12 mouse cellular contexts compared by ENCODE assay signal in the genomic region with DNA sequence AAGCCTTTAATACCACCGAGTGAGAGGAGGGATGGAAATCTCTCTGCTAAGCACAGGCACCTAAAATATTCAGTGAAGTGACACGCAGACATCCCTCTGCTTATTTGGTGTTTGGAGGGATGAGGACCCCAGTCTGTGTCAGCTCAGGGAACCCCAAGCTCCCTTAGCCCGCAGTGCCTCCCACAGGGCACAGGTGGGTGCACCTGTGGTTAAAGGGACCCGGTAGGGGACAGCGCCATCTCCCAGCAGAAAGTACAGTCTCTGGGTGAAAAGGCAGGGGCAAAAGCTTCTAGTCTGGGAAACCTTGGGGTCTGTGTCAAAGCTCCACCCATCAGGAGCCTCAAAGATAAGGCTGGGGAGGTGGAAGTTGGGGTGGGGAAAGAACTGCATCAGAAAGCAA. TPM values are rescaled to one million over a fixed set of nuclear protein-coding genes. Genes with fewer than 3 reads are reported as not detected.
A peak's percentile ranks its signal among the peaks of the same experiment; 100 is the strongest.
DNase-seq lines count a peak whose midpoint lies in the region; ATAC-seq and TF ChIP-seq lines count a peak whose summit lies in the region.
"Had no signal": no experiment of that assay in that cellular context is flagged by ENCODE, and none has a peak within 500 bp of the region (broad histone marks: within the 10 kb centered on the region; RNA-seq: fewer than 3 reads in every experiment).

No protein-coding gene starts in this region.

- no peaks in the 10 kb centered on the region for H3K79me2 ChIP-seq in heart, adult 2 months (replicated peaks; ENCODE audit: control insufficient read depth, insufficient read depth, low read length)

- H3K27ac ChIP-seq in heart, embryonic 15.5 days = no peak overlapping the region
- H3K27ac ChIP-seq in heart, adult 2 months = no peak overlapping the region
- no peak overlapping the region for H3K27ac ChIP-seq in forebrain, postnatal 0 days (ENCODE audit: low read depth, low read length)
- H3K27ac ChIP-seq in midbrain, embryonic 13.5 days = no peak overlapping the region
- H3K27ac ChIP-seq: liver, embryonic 15.5 days had no signal

- H3K9ac ChIP-seq in heart, embryonic 15.5 days = no peak overlapping the region
- no peak overlapping the region for H3K9ac ChIP-seq in heart, adult 2 months (ENCODE audit: low read depth, low read length)
- peak overlapping the region; percentile 22; the same call in 1 of the 2 replicates for H3K9ac ChIP-seq in forebrain, postnatal 0 days
- H3K9ac ChIP-seq in midbrain, embryonic 13.5 days (replicated peaks) = peak overlapping the region; percentile 76; the same call in 1 of the 2 replicates
- H3K9ac ChIP-seq: liver, embryonic 15.5 days had no signal

- no peak for TF ChIP-seq POLR2A in heart, adult 2 months (IDR thresholded peaks at IDR 0.05; ENCODE audit: insufficient read depth, low read depth, low read length)

- H3K4me1 ChIP-seq in heart, embryonic 15.5 days (replicated peaks) = peaks cover 5% of the 10 kb centered on the region
- no peaks in the 10 kb centered on the region for H3K4me1 ChIP-seq in heart, adult 2 months (ENCODE audit: control insufficient read depth, insufficient read depth, low read length)
- no peaks in the 10 kb centered on the region for H3K4me1 ChIP-seq in forebrain, postnatal 0 days (ENCODE audit: insufficient read depth)
- H3K4me1 ChIP-seq in midbrain, embryonic 13.5 days (replicated peaks) = peaks cover 20% of the 10 kb centered on the region
- H3K4me1 ChIP-seq: liver, embryonic 15.5 days had no signal

- H3K4me3 ChIP-seq in heart, embryonic 15.5 days = peak overlapping the region; percentile 58
- H3K4me3 ChIP-seq in heart, adult 2 months = no peak overlapping the region
- H3K4me3 ChIP-seq in forebrain, postnatal 0 days (ENCODE audit: low read depth, low read length) = peak overlapping the region; percentile 69
- H3K4me3 ChIP-seq in midbrain, embryonic 13.5 days (replicated peaks) = peak overlapping the region; percentile 66

- no peaks in the 10 kb centered on the region for H3K36me3 ChIP-seq in heart, embryonic 15.5 days
- no peaks in the 10 kb centered on the region for H3K36me3 ChIP-seq in heart, adult 2 months (ENCODE audit: control insufficient read depth, insufficient read depth, low read length)
- H3K36me3 ChIP-seq in forebrain, postnatal 0 days (ENCODE audit: insufficient read depth) = no peaks in the 10 kb centered on the region
- no peaks in the 10 kb centered on the region for H3K36me3 ChIP-seq in midbrain, embryonic 13.5 days
- H3K36me3 ChIP-seq: liver, embryonic 15.5 days had no signal

- H3K27me3 ChIP-seq in heart, embryonic 15.5 days = peaks cover 73% of the 10 kb centered on the region
- H3K27me3 ChIP-seq in heart, adult 2 months (ENCODE audit: control insufficient read depth, insufficient read depth, low read length) = peaks cover 7% of the 10 kb centered on the region
- H3K27me3 ChIP-seq in forebrain, postnatal 0 days (ENCODE audit: insufficient read depth, low read length) = peaks cover 23% of the 10 kb centered on the region
- H3K27me3 ChIP-seq in midbrain, embryonic 13.5 days = peaks cover 77% of the 10 kb centered on the region

- WGBS in heart, embryonic 15.5 days = 3% methylated on average over 5 of the region's 5 CpGs
- 6% methylated on average over 5 of the region's 5 CpGs for WGBS in heart, adult 2 months
- 2% methylated on average over 5 of the region's 5 CpGs for WGBS in forebrain, postnatal 0 days
- 2% methylated on average over 5 of the region's 5 CpGs for WGBS in midbrain, embryonic 13.5 days

- no peak for TF ChIP-seq EP300 in heart, adult 2 months (IDR thresholded peaks at IDR 0.05; ENCODE audit: insufficient read depth, low read depth, low read length)

- no peak for TF ChIP-seq CTCF in heart, adult 2 months (IDR thresholded peaks at IDR 0.05)
- TF ChIP-seq CTCF in forebrain, postnatal 0 days (IDR thresholded peaks at IDR 0.05; ENCODE audit: low read depth) = peak; percentile 55

- DNase-seq in heart, adult 2 months = no peak
- DNase-seq in brain, adult 2 months (ENCODE audit: low read depth, low spot score) = peak; percentile 32
- peak; percentile 37 for DNase-seq in forebrain, postnatal 0 days
- DNase-seq in spleen, adult 12 weeks (ENCODE audit: low spot score) = no peak
- no peak for DNase-seq in layer of hippocampus, adult 18-20 months (ENCODE audit: low spot score in 2 of 2)
- DNase-seq in ovary, adult 18-20 months (ENCODE audit: low spot score) = no peak
- DNase-seq: thymus, postnatal 14 days had no signal

- H3K9me3 ChIP-seq in heart, embryonic 15.5 days (replicated peaks) = no peaks in the 10 kb centered on the region
- H3K9me3 ChIP-seq in forebrain, postnatal 0 days (ENCODE audit: low read length) = no peaks in the 10 kb centered on the region
- no peaks in the 10 kb centered on the region; the same call in 1 of the 2 replicates for H3K9me3 ChIP-seq in midbrain, embryonic 13.5 days
- H3K9me3 ChIP-seq: liver, embryonic 15.5 days had no signal

- no peak for ATAC-seq in heart, embryonic 15.5 days (replicated peaks; ENCODE audit: insufficient number of reproducible peaks, insufficient read depth, low FRiP score, low read depth)
- peak; percentile 70 for ATAC-seq in forebrain, postnatal 0 days
- ATAC-seq in midbrain, embryonic 13.5 days = 0 out of 2 replicates have a peak, but pooled peaks have one; percentile 52

- H3K4me2 ChIP-seq in heart, embryonic 15.5 days = peak overlapping the region; percentile 90
- H3K4me2 ChIP-seq in forebrain, postnatal 0 days (ENCODE audit: low read depth) = peak overlapping the region; percentile 90
- peak overlapping the region; percentile 88 for H3K4me2 ChIP-seq in midbrain, embryonic 13.5 days (replicated peaks)

- intact Hi-C loops in heart, adult 2 months (cut with DNase I) = no loop called here

RNA-seq across cellular contexts. Expression of gene Hs3st4, which starts 0.7 kb away (rescaled TPM):
- polyA plus RNA-seq in heart, embryonic 15.5 days (2015; fragmentation: Nextera tagmentation; extraction: Ambion mirVana) = 0.58 TPM in 2 replicates
- under 1 TPM in 1 of 2 experiments, not detected in 1; 0.13 TPM for total RNA-seq in heart, adult 2 months (2021)
- 0.06 TPM in 1 of 2 replicates, not detected in the other for polyA plus RNA-seq in heart, adult 2 months (2012; rRNA removed)
- 31.8 and 35.5 TPM in 2 replicates for total RNA-seq in forebrain, postnatal 0 days (2014; rRNA removed)
- polyA plus RNA-seq in forebrain, postnatal 0 days (2015; fragmentation: Nextera tagmentation; extraction: Ambion mirVana) = 9.7 and 17.3 TPM in 2 replicates
- 7.6 and 8.8 TPM in 2 replicates for polyA plus RNA-seq in midbrain, embryonic 13.5 days (2015; fragmentation: Nextera tagmentation; extraction: Ambion mirVana)
- total RNA-seq in layer of hippocampus, adult 18-20 months (2021) = 10 to 100 TPM; 91.7 to 93.8 TPM
- total RNA-seq: adrenal gland, postnatal 14 days; neutrophil, adult 5-6 weeks had no signal
- polyA plus RNA-seq: liver, embryonic 15.5 days had no signal

Comparison
In these comparisons a context has a peak if more than half of its experiments do, and no peak if none do; other contexts are left out.
1. H3K9ac ChIP-seq: peak in forebrain, postnatal 0 days (single experiment) and midbrain, embryonic 13.5 days (single experiment); none in heart, embryonic 15.5 days (single experiment) and heart, adult 2 months (single experiment).
2. DNase-seq: peak in brain, adult 2 months (single experiment) and forebrain, postnatal 0 days (single experiment); none in heart, adult 2 months (0 of 2), spleen, adult 12 weeks (single experiment), layer of hippocampus, adult 18-20 months (0 of 2) and ovary, adult 18-20 months (single experiment).
3. Peak in every context shown above with its lines, with median percentiles within 50 percentile points of each other: H3K4me2 ChIP-seq.